Mouse (Mus musculus) effector memory CD4-positive, alpha-beta T cell, adult 5 months (primary cell): Measurements from ENCODE around the gene Grhpr. TPM values are rescaled to one million over a fixed set of nuclear protein-coding genes. Genes with fewer than 3 reads are reported as not detected.

Source experiments
- polyA plus RNA-seq: library from polyadenylated mRNA; unstranded; fragments of 100-300 nt; shearing (Covaris generic); gene quantifications from one replicate; pipeline ENCODE4 v1.2.1, GENCODE M21; 2017

Grhpr gene
- 16.6 TPM for polyA plus RNA-seq

DNA sequence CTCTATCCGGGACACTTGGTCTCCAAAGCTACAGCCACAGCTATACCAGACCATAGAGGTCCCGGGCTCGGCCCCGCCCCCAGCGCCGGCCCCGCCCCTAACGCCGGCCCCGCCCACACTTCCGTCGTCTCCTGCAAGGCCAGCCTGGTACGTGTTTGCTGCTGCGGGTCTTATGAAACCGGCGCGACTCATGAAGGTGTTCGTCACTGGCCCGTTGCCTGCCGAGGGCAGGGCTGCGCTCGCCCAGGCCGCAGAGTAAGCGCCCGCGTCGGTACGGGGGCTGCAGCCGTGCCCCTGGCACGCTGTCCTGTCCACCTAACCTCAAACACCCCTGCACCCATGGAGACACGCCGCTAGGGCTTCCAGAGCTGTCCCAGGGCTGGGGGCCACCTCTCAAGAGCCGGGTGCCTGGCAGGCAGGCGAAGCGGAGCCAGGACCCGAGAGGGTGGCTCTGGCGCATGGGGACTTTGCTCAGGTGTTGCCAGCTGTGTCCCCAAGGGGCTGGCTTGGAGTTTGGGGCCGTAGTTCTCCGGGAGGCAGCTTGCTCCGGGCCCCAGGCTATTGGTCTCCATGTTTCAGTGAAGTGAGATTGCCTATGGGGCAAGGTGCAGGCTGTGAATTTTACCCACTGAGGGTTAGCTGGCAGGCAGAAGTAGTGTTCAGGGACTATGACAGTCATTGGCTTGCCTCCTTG is at the start of gene Grhpr:
Gene Grhpr, plus strand, starts transcription at position 116 of the 694 bp plus-strand sequence.

DNA sequence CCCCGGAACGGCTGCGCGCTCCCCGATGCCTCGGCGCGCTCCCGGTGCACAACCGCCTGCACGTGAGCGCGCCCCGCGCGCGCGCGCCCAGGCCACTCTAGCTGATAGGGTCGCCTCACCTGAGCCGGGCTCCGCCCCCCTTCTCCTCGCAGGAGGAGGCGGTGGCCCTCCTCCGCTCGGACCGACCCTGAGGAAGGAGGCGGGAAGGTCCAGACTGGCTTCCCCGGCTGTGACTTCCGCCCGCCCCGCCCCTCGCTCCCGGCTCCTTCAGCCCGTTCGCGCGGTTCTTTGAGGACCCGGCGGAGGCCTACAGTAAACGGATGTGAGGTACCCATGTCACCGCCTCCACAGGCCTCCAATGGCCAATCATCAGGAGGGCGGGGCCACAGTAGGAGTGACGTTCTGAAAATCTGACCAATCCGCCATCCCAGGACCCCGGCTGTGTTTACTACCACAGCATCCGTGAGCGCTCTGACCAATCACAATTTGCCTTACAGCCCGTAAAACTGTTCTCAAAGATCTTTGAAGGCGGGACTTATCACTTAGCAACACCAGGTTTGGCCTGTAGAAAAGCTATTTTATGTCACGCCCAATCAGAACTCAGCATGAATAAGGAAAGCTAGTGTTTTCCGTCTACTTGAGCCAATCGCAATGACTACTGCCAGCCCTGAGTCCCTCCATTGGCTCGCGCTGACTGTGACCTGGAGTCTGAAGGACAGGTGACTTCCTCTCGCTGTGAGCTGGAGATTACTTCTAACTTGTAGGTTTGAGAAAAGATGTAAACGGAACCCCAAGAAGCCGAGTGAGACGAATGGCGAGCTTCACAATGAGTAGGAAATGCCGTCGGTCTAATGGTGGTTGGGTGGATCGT is 31.1 kb downstream of the Grhpr start, which contains the start of gene Zbtb5:
Gene Zbtb5, minus strand, starts transcription at position 308 of the 871 bp plus-strand sequence.

DNA sequence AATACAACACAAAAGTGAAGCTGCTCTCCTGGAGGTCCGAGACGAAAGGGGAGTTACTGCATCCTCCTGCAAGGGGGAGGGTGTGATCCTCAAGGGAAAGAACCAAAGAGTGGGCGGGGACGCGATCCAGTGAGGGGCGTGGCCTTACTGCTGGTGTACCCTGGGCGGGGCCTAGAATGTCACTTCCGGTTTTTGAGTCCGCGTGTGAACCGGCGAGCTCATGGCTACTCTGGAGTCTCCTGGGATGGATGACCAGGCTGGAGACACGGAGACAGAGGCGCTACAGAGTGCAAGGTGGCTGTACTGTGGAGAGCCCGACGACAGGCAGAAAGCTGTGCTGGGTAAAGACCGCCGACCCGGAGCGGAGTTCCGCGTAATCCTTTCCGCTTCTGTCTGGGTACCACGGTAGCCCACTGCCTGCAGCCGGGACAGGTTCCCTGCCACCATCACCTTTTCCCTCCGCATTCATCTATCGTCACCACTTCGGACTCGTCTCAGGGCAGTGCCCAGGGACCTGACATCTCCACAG is 37.3 kb downstream of the Grhpr start, which contains the start of gene Polr1e:
Gene Polr1e, plus strand, starts transcription at position 132 of the 529 bp plus-strand sequence.

Other genes starting within 250 kb of the Grhpr start
- 82.9 TPM for gene Zcchc7, start 225.5 kb upstream of the Grhpr start, polyA plus RNA-seq
- gene Zbtb5, start 31.0 kb downstream of the Grhpr start, polyA plus RNA-seq, result 7.3 TPM
- gene Polr1e, start 37.2 kb downstream of the Grhpr start, polyA plus RNA-seq, result 30.0 TPM
- 3.2 TPM for gene Fbxo10, start 103.2 kb downstream of the Grhpr start, polyA plus RNA-seq
- 60.7 TPM for gene Tomm5, start 126.7 kb downstream of the Grhpr start, polyA plus RNA-seq
- gene Frmpd1, start 203.5 kb downstream of the Grhpr start, polyA plus RNA-seq, result not detected